Mouse (Mus musculus) kidney, adult 2 months (tissue): ENCODE data around the gene Aspm. TPM values are rescaled to one million over a fixed set of nuclear protein-coding genes. Genes with fewer than 3 reads are reported as not detected.
"Not testable (repeated sequence)": the region's sequence is repeated elsewhere in the genome, so short reads cannot be mapped to it uniquely, and the experiment has no call there.

ENCODE experiments used
- DNase-seq: peaks from one replicate; pipeline ENCODE4 v3.0.0; 2021
- H3K27ac ChIP-seq: fragments of 200-500 bp; 2 replicates; pipeline ENCODE4 v1.5.1; 2012; ENCODE audit warnings: low read depth, low read length, control low read depth, inconsistent platforms; ENCODE audit not compliant: insufficient read depth
- H3K27me3 ChIP-seq: fragments of 200-500 bp; replicated peaks from 2 replicates; pipeline ENCODE4 v1.6.1; 2012; ENCODE audit warnings: mild to moderate bottlenecking, moderate library complexity, low read length, inconsistent platforms; ENCODE audit not compliant: control insufficient read depth, insufficient read depth
- H3K36me3 ChIP-seq: fragments of 200-500 bp; 2 replicates; pipeline ENCODE4 v1.6.1; 2012; ENCODE audit warnings: mild to moderate bottlenecking, moderate library complexity, low read length, inconsistent platforms; ENCODE audit not compliant: control insufficient read depth, insufficient read depth
- H3K4me1 ChIP-seq: fragments of 200-500 bp; 2 replicates; pipeline ENCODE4 v1.6.1; 2011; ENCODE audit warnings: low read length; ENCODE audit not compliant: control insufficient read depth, insufficient read depth
- H3K4me3 ChIP-seq: fragments of 200-500 bp; 2 replicates; pipeline ENCODE4 v1.5.1; 2011; ENCODE audit warnings: mild to moderate bottlenecking, low read depth, low read length, control low read depth; ENCODE audit not compliant: insufficient read depth
- CTCF ChIP-seq: fragments of 200-500 bp; conservative IDR thresholded peaks from 2 replicates; pipeline ENCODE4 v1.5.1; 2011; ENCODE audit warnings: low read depth, mild to moderate bottlenecking, control low read depth, low read length, moderate library complexity, mixed read lengths; ENCODE audit not compliant: insufficient read depth, insufficient read length
- POLR2A ChIP-seq: fragments of 200-500 bp; IDR thresholded peaks from one replicate; pipeline ENCODE4 v1.6.1; 2011; ENCODE audit warnings: low read depth, low read length, control low read depth
- WGBS: fragments of 180-500 bp; shearing (Covaris S2); methylation state at CpG from one replicate; pipeline ENCODE4 v1.1.7; 2018; 5-methylcytosine and 5-hydroxymethylcytosine counted together
- polyA plus RNA-seq: library from polyadenylated mRNA; depleted of rRNA; stranded (reverse); fragments of >200 nt; gene quantifications from 2 replicates; pipeline ENCODE4 v1.2.3, GENCODE M21; 2012

The Aspm gene
- polyA plus RNA-seq, 1 experiment, result 0.23 TPM

DNA sequence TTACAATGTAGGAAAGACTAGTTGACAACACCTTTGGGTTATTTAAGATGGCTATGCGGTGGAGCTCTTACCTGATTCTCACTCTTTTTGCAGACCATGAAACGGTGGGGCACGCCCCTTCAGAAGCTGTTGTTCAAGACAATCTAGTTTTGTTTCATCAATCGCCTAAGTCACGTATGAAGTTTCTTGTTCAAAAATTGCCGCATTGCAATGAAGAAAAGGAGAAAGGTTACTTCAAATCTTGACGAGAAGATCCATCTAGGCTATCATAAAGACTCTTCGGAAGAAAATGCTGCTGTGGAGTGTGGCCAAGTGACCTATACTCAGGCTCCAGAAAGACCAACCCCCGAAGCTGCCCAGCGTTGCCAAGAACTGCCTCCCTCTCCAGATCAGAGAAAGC is 31.6 kb upstream of the Aspm start:
- peak overlapping the region; percentile 30; the same call in 1 of the 2 replicates for H3K27ac ChIP-seq
- WGBS, result 5% methylated on average over 10 of the region's 10 CpGs
- peak overlapping the region; percentile 72 for H3K4me3 ChIP-seq

DNA sequence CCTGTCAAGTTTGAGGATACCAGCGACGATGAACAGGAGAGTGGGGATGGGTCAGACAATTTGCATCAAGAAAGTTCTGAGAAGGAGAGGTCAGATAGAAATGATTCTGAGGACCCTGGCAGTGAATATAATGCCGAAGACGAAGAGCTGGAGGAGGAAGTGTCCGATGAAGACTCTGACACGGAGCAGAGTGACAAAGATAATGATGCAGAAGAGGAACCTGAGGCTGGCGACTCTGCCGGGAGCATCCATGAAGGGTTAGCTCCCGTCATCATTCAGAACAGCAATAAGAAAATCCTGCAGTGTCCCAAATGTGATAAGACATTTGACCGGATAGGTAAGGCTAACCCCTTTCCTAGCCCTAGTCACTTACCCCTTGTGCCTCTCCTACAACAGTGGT is 30.6 kb upstream of the Aspm start:
- Histone ChIP-seq H3K4me1 (peaks cover 10% of the 10 kb centered on the region), H3K27ac (no peak overlapping the region), H3K4me3 (peak overlapping the region; percentile 5), H3K27me3 (no peaks in the 10 kb centered on the region), H3K36me3 (no peaks in the 10 kb centered on the region; the same call in 1 of the 2 replicates)
- TF ChIP-seq POLR2A (no peak), CTCF (no peak)
- DNase-seq, result no peak
- 27% methylated on average over 10 of the region's 10 CpGs for WGBS

More for the DNA sequence above, 31.6 kb upstream of the Aspm start:
- DNase-seq, result peak; percentile 79
- Histone ChIP-seq H3K27me3 (no peaks in the 10 kb centered on the region), H3K36me3 (no peaks in the 10 kb centered on the region), H3K4me1 (peaks cover 10% of the 10 kb centered on the region)
- TF ChIP-seq CTCF, result no peak
- no peak for TF ChIP-seq POLR2A

DNA sequence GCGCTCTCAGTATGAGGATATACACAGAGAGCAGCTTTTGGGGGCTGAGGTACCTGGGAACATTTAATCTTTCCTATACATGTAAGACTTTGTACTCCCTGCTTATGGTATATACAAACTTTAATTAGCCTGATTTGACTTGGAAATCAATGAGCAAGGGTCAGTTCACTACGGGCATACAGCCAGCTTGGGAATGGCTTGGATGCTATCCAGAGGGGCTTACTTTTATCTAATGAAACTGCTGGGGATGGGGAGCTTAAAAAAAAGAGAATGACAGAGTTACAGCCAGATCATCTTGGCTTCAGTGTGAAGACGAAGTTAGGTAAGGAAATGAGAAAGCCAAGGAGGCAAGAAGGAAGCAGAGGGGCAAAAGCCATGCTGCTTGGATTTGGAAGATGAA is 29.6 kb upstream of the Aspm start:
- no peak overlapping the region for H3K4me3 ChIP-seq
- no peaks in the 10 kb centered on the region for H3K27me3 ChIP-seq
- TF ChIP-seq CTCF (no peak), POLR2A (no peak)
- 36% methylated on average over 3 of the region's 3 CpGs for WGBS
- DNase-seq, result peak; percentile 17
- no peaks in the 10 kb centered on the region; the same call in 1 of the 2 replicates for H3K36me3 ChIP-seq
- no peak overlapping the region for H3K27ac ChIP-seq
- H3K4me1 ChIP-seq, result peaks cover 10% of the 10 kb centered on the region

DNA sequence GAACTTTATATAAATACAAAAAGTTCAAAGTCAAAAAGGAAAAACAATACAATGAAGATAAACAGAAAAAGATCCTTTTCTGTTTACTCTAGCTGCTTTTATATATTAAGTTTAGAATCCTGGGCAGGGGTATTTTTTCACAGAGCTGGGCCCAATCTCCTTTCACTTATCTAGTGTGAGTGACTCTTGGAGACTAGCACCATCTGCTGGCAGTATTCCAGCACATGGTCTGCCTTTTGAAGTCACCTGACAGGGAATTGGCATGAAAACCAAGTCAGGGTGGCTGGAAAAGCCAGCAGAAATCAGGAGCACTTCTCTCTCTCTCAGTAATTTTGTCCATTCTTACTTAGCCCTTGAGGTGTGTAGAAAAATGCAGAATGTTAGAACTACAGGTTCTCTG is 16.2 kb upstream of the Aspm start:
- H3K4me1 ChIP-seq, result no peaks in the 10 kb centered on the region
- peaks cover 5% of the 10 kb centered on the region for H3K36me3 ChIP-seq
- no peaks in the 10 kb centered on the region for H3K27me3 ChIP-seq
- no peak overlapping the region for H3K4me3 ChIP-seq
- H3K27ac ChIP-seq, result no peak overlapping the region
- TF ChIP-seq CTCF, result no peak
- no peak for TF ChIP-seq POLR2A
- peak; percentile 77 for DNase-seq

DNA sequence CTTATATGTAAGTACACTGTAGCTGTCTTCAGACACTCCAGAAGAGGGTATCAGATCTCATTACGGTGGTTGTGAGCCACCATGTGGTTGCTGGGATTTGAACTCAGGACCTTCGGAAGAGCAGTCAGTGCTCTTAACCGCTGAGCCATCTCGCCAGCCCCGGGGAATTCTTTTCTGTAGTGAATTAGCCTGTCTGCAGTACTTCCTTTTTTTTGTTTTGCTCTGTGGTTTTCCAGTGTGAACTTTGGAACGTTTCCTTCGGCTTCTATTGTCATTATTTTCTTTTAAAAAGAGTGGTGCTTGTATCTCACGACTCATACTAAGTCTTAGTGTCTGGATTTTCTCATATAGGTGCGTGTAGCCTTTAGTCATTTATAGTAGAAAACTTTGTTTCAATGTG is 11.5 kb upstream of the Aspm start:
- H3K4me1 ChIP-seq, H3K27me3 ChIP-seq, H3K27ac ChIP-seq, H3K4me3 ChIP-seq, DNase-seq, H3K36me3 ChIP-seq: not testable (repeated sequence)
- 62% methylated on average over 9 of the region's 9 CpGs for WGBS

DNA sequence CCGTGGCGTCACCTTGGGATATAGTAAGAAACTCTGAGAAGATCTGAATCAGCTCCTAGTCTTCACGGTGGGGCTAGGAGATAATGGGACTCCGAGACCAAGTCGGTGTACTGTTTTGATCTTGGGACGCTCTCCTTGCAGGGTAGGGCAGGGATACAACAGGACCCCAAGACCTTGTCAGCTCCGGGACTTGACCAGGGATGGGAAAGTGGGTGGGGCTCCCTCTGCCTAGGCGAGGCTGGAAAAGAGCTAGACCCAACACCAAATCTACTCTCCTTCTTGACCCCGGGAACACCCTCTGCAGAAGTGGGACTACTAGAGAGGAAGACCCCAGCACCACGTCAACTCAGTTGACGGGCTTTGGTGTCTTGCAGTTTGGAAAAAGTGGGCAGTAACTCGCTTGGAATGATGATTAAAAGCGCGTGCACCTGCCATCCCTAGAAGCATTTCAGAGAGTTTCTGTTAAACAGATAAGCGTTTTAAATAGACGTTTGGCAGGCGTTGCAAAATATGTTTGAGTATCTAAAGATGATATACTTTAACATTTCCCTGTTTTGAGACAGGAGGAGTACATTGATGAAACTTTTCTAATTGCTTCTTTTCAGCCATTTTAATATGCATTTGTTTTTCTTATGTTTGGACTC is 776 bp downstream of the Aspm start:
- peak overlapping the region; percentile 48 for H3K4me3 ChIP-seq
- TF ChIP-seq CTCF (no peak), POLR2A (no peak)
- 0 out of 2 replicates have a peak, but pooled peaks cover 5% of the 10 kb centered on the region for H3K4me1 ChIP-seq
- H3K36me3 ChIP-seq, result no peaks in the 10 kb centered on the region
- no peaks in the 10 kb centered on the region for H3K27me3 ChIP-seq
- no peak for DNase-seq
- WGBS, result 3% methylated on average over 17 of the region's 17 CpGs
- H3K27ac ChIP-seq, result no peak overlapping the region

DNA sequence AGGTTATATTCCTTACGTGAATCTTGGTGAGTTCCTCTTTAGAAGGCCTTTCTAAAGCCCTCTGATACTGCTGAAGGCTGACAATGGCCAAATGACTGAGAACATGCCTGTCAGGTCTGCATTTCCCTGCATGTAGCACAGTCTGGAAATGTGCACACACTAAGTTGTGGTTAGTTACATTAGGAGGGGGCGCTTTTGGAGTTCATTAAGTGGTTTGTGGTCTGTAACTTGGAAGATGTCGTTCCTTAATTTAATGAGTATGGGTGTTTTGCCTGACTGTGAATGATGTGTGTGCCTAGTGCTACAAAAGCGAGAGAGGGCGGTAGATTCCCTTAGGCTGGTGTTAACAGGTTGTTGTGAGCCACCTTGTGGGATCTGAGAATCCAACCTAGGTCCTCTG is 6.2 kb downstream of the Aspm start:
- Histone ChIP-seq H3K27me3 (no peaks in the 10 kb centered on the region), H3K36me3 (no peaks in the 10 kb centered on the region), H3K4me1 (no peaks in the 10 kb centered on the region), H3K27ac (no peak overlapping the region), H3K4me3 (no peak overlapping the region)
- TF ChIP-seq POLR2A (no peak), CTCF (no peak)
- WGBS, result 82% methylated on average over 5 of the region's 5 CpGs
- no peak for DNase-seq
